Mouse (Mus musculus): ENCODE data around the gene Cep85l. TPM values are rescaled to one million over a fixed set of nuclear protein-coding genes. Genes with fewer than 3 reads are reported as not detected.

The Cep85l gene
- polyA plus RNA-seq, 1 experiment from 2014 or later: 3.8 TPM

Other genes starting within 250 kb of the Cep85l start
- gene Pln, start 42.3 kb downstream of the Cep85l start, polyA plus RNA-seq (2014; fragmentation: Nextera tagmentation; extraction: Ambion mirVana): 1.1 and 1.4 TPM in 2 replicates
- gene Asf1a, start 216.8 kb upstream of the Cep85l start, polyA plus RNA-seq (2014; fragmentation: Nextera tagmentation; extraction: Ambion mirVana): 178 and 194 TPM in 2 replicates